Mouse (Mus musculus) cortical plate, adult 2 months (tissue): ENCODE data around the gene Proca1.

Experiments used
- CTCF ChIP-seq: fragments of 200-500 bp; IDR thresholded peaks from 2 replicates; pipeline ENCODE4 v1.5.1; 2011; ENCODE audit warnings: mild to moderate bottlenecking, control low read depth, low read length; ENCODE audit not compliant: insufficient read depth; ENCODE audit errors: extremely low read depth
- POLR2A ChIP-seq: fragments of 200-500 bp; IDR thresholded peaks from 2 replicates; pipeline ENCODE4 v1.6.1; 2011; ENCODE audit warnings: mild to moderate bottlenecking, low read length, control low read depth; ENCODE audit not compliant: insufficient read depth; ENCODE audit errors: extremely low read depth

DNA sequence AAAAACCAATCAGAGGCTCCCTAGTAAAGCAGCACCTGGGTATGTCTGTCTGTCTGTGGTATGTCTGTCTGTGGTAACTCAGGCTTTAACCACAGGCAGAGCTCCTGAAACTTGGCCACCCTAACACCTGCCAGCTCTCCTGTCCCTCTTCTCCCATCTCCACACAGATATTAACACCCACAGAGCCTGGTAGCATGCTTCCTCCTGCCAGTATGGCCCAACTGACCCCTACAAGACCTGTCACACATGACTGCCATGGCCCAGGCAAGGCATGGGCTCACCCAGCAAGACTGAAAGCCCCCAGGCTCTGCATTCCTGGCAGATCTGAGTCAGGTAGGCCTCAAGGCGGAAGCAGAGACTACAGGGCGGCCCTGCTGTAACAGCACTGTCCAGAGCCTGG, 30.1 kb upstream of the Proca1 start:
- TF ChIP-seq CTCF (no peak), POLR2A (no peak)
